Comparison of ENCODE assay signal across 18 mouse cellular contexts in the genomic region with DNA sequence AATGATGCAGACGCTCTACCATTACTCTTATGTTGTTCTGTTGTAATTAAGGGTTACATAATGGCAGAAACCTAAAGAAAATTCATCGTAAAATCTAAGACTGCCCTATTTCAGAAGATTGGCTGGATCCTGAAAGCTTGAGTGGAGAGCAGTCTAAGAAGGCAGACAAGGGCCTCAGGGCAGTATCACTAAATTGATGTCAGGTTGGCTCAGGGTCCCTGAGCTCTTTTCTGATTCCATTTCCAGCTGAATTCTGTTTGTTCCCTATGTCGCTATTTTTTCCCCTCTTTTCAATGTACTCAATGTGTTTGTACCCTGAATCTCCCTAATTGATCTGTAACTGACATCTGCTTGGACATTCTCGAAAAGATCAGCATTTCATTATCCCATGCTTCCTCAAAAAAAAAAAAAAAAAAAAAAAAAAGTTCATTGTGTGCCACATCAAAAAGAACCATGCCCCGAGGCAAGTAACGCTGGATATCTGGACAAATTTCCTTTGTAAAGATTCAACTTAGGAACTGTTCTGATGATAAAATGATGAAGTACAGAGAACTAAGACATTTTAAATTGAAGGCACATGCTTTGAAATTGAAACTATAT.
DNase-seq lines count a peak whose midpoint lies in the region; ATAC-seq lines count a peak whose summit lies in the region.
"Had no signal": no experiment of that assay in that cellular context is flagged by ENCODE, and none has a peak within 500 bp of the region (broad histone marks: within the 10 kb centered on the region; RNA-seq: fewer than 3 reads in every experiment).

No protein-coding gene starts in this region.

- H3K9me3 ChIP-seq in hindbrain, embryonic 12.5 days (replicated peaks) = no peaks in the 10 kb centered on the region
- H3K9me3 ChIP-seq in hindbrain, embryonic 14.5 days (ENCODE audit: control insufficient read depth, low read length) = no peaks in the 10 kb centered on the region
- no peaks in the 10 kb centered on the region for H3K9me3 ChIP-seq in embryonic facial prominence, embryonic 14.5 days (ENCODE audit: control insufficient read depth, low read length)
- H3K9me3 ChIP-seq: megakaryocyte, embryonic 14.5 days had no signal

- H3K36me3 ChIP-seq in hindbrain, embryonic 12.5 days = no peaks in the 10 kb centered on the region
- no peaks in the 10 kb centered on the region for H3K36me3 ChIP-seq in hindbrain, embryonic 14.5 days (replicated peaks; ENCODE audit: control insufficient read depth, insufficient read depth)
- H3K36me3 ChIP-seq in embryonic facial prominence, embryonic 14.5 days (ENCODE audit: control insufficient read depth, insufficient read depth, low read length) = no peaks in the 10 kb centered on the region

- no peak overlapping the region for H3K27ac ChIP-seq in hindbrain, embryonic 12.5 days
- H3K27ac ChIP-seq in hindbrain, embryonic 14.5 days = no peak overlapping the region
- H3K27ac ChIP-seq in embryonic facial prominence, embryonic 14.5 days (replicated peaks; ENCODE audit: low read depth, low read length) = no peak overlapping the region
- H3K27ac ChIP-seq: stomach, postnatal 0 days had no signal

- H3K4me1 ChIP-seq in hindbrain, embryonic 12.5 days = no peaks in the 10 kb centered on the region
- no peaks in the 10 kb centered on the region for H3K4me1 ChIP-seq in hindbrain, embryonic 14.5 days (replicated peaks; ENCODE audit: control insufficient read depth, insufficient read depth, low read length)
- no peaks in the 10 kb centered on the region for H3K4me1 ChIP-seq in embryonic facial prominence, embryonic 14.5 days (ENCODE audit: control insufficient read depth, insufficient read depth, low read length)
- H3K4me1 ChIP-seq: megakaryocyte, embryonic 14.5 days had no signal

- DNase-seq in hindbrain, embryonic 14.5 days (ENCODE audit: low spot score) = no peak
- DNase-seq in embryo, embryonic 10.5 days (ENCODE audit: low spot score) = peak; percentile 57
- peak; percentile 5 for DNase-seq in embryonic facial prominence, embryonic 14.5 days (ENCODE audit: low spot score)
- peak; percentile 35 for DNase-seq in mesoderm, embryonic 11.5 days (ENCODE audit: low read depth, low spot score)
- DNase-seq in right cerebral cortex, postnatal 25 days = no peak
- DNase-seq in heart, adult 9 months (ENCODE audit: low spot score in 2 of 2) = no peak
- DNase-seq: B cell, adult 2 months; cerebellum, adult 9-10 months; gastrocnemius, postnatal 10 days; heart, adult 18-20 months; heart, postnatal 36 days; kidney, adult 2 months; kidney, postnatal 10 days; lung, adult 18-20 months; right cerebral cortex, postnatal 4 days had no signal

- H3K4me3 ChIP-seq in hindbrain, embryonic 12.5 days = no peak overlapping the region
- H3K4me3 ChIP-seq in hindbrain, embryonic 14.5 days (replicated peaks; ENCODE audit: low read length) = no peak overlapping the region
- H3K4me3 ChIP-seq in embryonic facial prominence, embryonic 14.5 days (ENCODE audit: low read depth, low read length) = no peak overlapping the region
- H3K4me3 ChIP-seq: megakaryocyte, embryonic 14.5 days had no signal

- no peaks in the 10 kb centered on the region for H3K27me3 ChIP-seq in hindbrain, embryonic 12.5 days
- no peaks in the 10 kb centered on the region for H3K27me3 ChIP-seq in hindbrain, embryonic 14.5 days (ENCODE audit: control insufficient read depth, insufficient read depth, low read length)
- H3K27me3 ChIP-seq in embryonic facial prominence, embryonic 14.5 days (replicated peaks; ENCODE audit: control insufficient read depth, insufficient read depth, low read length) = no peaks in the 10 kb centered on the region
- H3K27me3 ChIP-seq: megakaryocyte, embryonic 14.5 days had no signal

- 0 out of 2 replicates have a peak, but pooled peaks have one; percentile 35 for ATAC-seq in hindbrain, embryonic 12.5 days (ENCODE audit: low FRiP score)
- no peak for ATAC-seq in hindbrain, embryonic 14.5 days (ENCODE audit: low FRiP score)
- ATAC-seq in embryonic facial prominence, embryonic 14.5 days (ENCODE audit: low read depth) = no peak

- WGBS in hindbrain, embryonic 12.5 days = 51% methylated on average over 6 of the region's 6 CpGs
- WGBS in hindbrain, embryonic 14.5 days = 42% methylated on average over 6 of the region's 6 CpGs
- WGBS in embryonic facial prominence, embryonic 14.5 days = 31% methylated on average over 6 of the region's 6 CpGs

- no peak overlapping the region for H3K9ac ChIP-seq in hindbrain, embryonic 12.5 days
- H3K9ac ChIP-seq in hindbrain, embryonic 14.5 days = no peak overlapping the region
- no peak overlapping the region for H3K9ac ChIP-seq in embryonic facial prominence, embryonic 14.5 days (ENCODE audit: low read depth, low read length)

- H3K4me2 ChIP-seq in hindbrain, embryonic 12.5 days (replicated peaks) = no peak overlapping the region
- no peak overlapping the region for H3K4me2 ChIP-seq in hindbrain, embryonic 14.5 days (replicated peaks)
- no peak overlapping the region for H3K4me2 ChIP-seq in embryonic facial prominence, embryonic 14.5 days (ENCODE audit: low read depth, low read length)

Comparison
In these comparisons a context has a peak if more than half of its experiments do, and no peak if none do; other contexts are left out.
1. DNase-seq: peak in embryo, embryonic 10.5 days (single experiment), embryonic facial prominence, embryonic 14.5 days (single experiment) and mesoderm, embryonic 11.5 days (single experiment); none in hindbrain, embryonic 14.5 days (single experiment), right cerebral cortex, postnatal 25 days (single experiment) and heart, adult 9 months (0 of 2).